Mouse (Mus musculus) Patski (cell line): ENCODE data around the gene Ssbp4. TPM values are rescaled to one million over a fixed set of nuclear protein-coding genes. Genes with fewer than 3 reads are reported as not detected.

Experiments
- ATAC-seq: fragments of 100-300 bp; one replicate; pipeline ENCODE4 v1.8.0; 2021
- CTCF ChIA-PET: fragments of 350-600 bp; sonication (Branson Sonifier 250); formaldehyde crosslinking; loops from one replicate; lab custom pipeline; 2022; ENCODE audit warnings: inconsistent platforms; lab: Charles Lee
- POLR2A ChIA-PET: fragments of 350-600 bp; sonication (Branson Sonifier 250); formaldehyde crosslinking; loops from one replicate; lab custom pipeline; 2022; ENCODE audit warnings: antibody characterized with exemption, inconsistent platforms; lab: Charles Lee
- DNase-seq: peaks from one replicate; pipeline ENCODE4 v3.0.0-alpha.2; 2011; ENCODE audit warnings: low read depth, low spot score
- H3K27me3 ChIP-seq: fragments of 371-371 bp; one replicate; pipeline ENCODE4 v1.5.1; 2021
- CTCF ChIP-seq: fragments of 100-300 bp; IDR thresholded peaks from one replicate; pipeline ENCODE4 v1.5.1; 2021
- in situ Hi-C: fragments of 300-500 bp; cut with MboI; formaldehyde crosslinking; loops from 3 replicates; pipeline ENCODE4 v1.11.1; 2018; ENCODE audit warnings: low pct_unique_long_range_greater_than_20kb, mixed read lengths
- polyA plus RNA-seq: library from polyadenylated mRNA; unstranded; gene quantifications from one replicate; pipeline ENCODE4 v1.2.3, GENCODE M21; 2021

Gene Ssbp4
- polyA plus RNA-seq, 1 experiment from 2014 or later = 253 TPM

GRCm38 (mm10) chr8:70583476-70584387 is 24.9 kb downstream of the Ssbp4 start:
- ChIA-PET CTCF (interaction anchor here (1.1 to 11.7 kb wide), 4 partner anchors 10 to 24 kb away, joined by 3 to 64 read pairs (median 5); no protein-coding TSS in a partner anchor), POLR2A (no interaction called here)
- no peak for ATAC-seq
- in situ Hi-C loops = no loop called here
- no peak for TF ChIP-seq CTCF
- no peaks in the 10 kb centered on the region for H3K27me3 ChIP-seq
- DNase-seq = no peak

- DNase-seq = no peak
- no peaks in the 10 kb centered on the region for H3K27me3 ChIP-seq
- ChIA-PET CTCF (interaction anchor here (1.1 to 11.7 kb wide), 2 partner anchors 8 to 17 kb away, joined by 3 to 64 read pairs; no protein-coding TSS in a partner anchor), POLR2A (interaction anchor here (1.1 to 1.2 kb wide), 2 partner anchors 13 to 16 kb away, joined by 3 read pairs; no protein-coding TSS in a partner anchor)
- no peak for TF ChIP-seq CTCF
- in situ Hi-C loops = no loop called here
- ATAC-seq = no peak
Measured at GRCm38 (mm10) chr8:70577207-70577606, 31.5 kb downstream of the Ssbp4 start.

GRCm38 (mm10) chr8:70574915-70575314 is 33.8 kb downstream of the Ssbp4 start:
- ChIA-PET POLR2A (interaction anchor here (0.7 to 1.3 kb wide), 3 partner anchors 10 to 23 kb away, joined by 3 read pairs; no protein-coding TSS in a partner anchor), CTCF (interaction anchor here (1.1 to 11.7 kb wide), 3 partner anchors 9 to 15 kb away, joined by 3 to 64 read pairs (median 4); no protein-coding TSS in a partner anchor)
- DNase-seq (no peak), ATAC-seq (no peak)
- H3K27me3 ChIP-seq = no peaks in the 10 kb centered on the region
- in situ Hi-C loops = no loop called here
- no peak for TF ChIP-seq CTCF

- CTCF ChIA-PET = interaction anchor here (1.3 kb wide), 1 partner anchor 9 kb away, joined by 4 read pairs; no protein-coding TSS in a partner anchor
- ATAC-seq (no peak), DNase-seq (no peak)
- POLR2A ChIA-PET = interaction anchor here (0.7 to 1.3 kb wide), 3 partner anchors 9 to 23 kb away, joined by 3 read pairs; no protein-coding TSS in a partner anchor
- in situ Hi-C loops = no loop called here
- TF ChIP-seq CTCF = no peak
- no peaks in the 10 kb centered on the region for H3K27me3 ChIP-seq
Measured at GRCm38 (mm10) chr8:70574302-70574701, 34.4 kb downstream of the Ssbp4 start.

GRCm38 (mm10) chr8:70570990-70571389 is 37.7 kb downstream of the Ssbp4 start:
- no peak for TF ChIP-seq CTCF
- H3K27me3 ChIP-seq = no peaks in the 10 kb centered on the region
- ChIA-PET CTCF (interaction anchor here (0.8 to 1.7 kb wide), 4 partner anchors 9 to 26 kb away, joined by 3 to 10 read pairs (median 3); no protein-coding TSS in a partner anchor), POLR2A (interaction anchor here (1.0 to 1.9 kb wide), 3 partner anchors 30 to 39 kb away, joined by 3 to 6 read pairs (median 4); partner anchors contain the start of gene Ssbp4)
- no peak for DNase-seq
- in situ Hi-C loops = no loop called here
- no peak for ATAC-seq

- CTCF ChIA-PET = interaction anchor here (0.8 to 1.7 kb wide), 5 partner anchors 9 to 41 kb away, joined by 3 to 10 read pairs (median 3); no protein-coding TSS in a partner anchor
- no peak for DNase-seq
- no peaks in the 10 kb centered on the region for H3K27me3 ChIP-seq
- ATAC-seq = no peak
- in situ Hi-C loops = no loop called here
- no peak for TF ChIP-seq CTCF
- POLR2A ChIA-PET = interaction anchor here (1.0 to 1.9 kb wide), 4 partner anchors 10 to 40 kb away, joined by 3 to 6 read pairs (median 4); partner anchors contain the start of gene Ssbp4
Measured at GRCm38 (mm10) chr8:70570360-70570759, 38.3 kb downstream of the Ssbp4 start.

GRCm38 (mm10) chr8:70565561-70565960 is 43.1 kb downstream of the Ssbp4 start:
- no peak for DNase-seq
- POLR2A ChIA-PET = interaction anchor here (0.8 kb wide), 1 partner anchor 9 kb away, joined by 3 read pairs; no protein-coding TSS in a partner anchor
- in situ Hi-C loops = no loop called here

GRCm38 (mm10) chr8:70564696-70565235 is 43.9 kb downstream of the Ssbp4 start:
- peak; percentile 17 for ATAC-seq
- ChIA-PET POLR2A (interaction anchor here (0.8 to 1.6 kb wide), 3 partner anchors 9 to 12 kb away, joined by 3 to 4 read pairs (median 3); no protein-coding TSS in a partner anchor), CTCF (interaction anchor here (1.1 to 1.8 kb wide), 7 partner anchors 9 to 39 kb away, joined by 3 to 8 read pairs (median 3); no protein-coding TSS in a partner anchor)
- no peak for DNase-seq
- no peaks in the 10 kb centered on the region for H3K27me3 ChIP-seq
- no peak for TF ChIP-seq CTCF
- in situ Hi-C loops = no loop called here

More at GRCm38 (mm10) chr8:70565561-70565960, 43.1 kb downstream of the Ssbp4 start:
- TF ChIP-seq CTCF = no peak
- H3K27me3 ChIP-seq = no peaks in the 10 kb centered on the region
- CTCF ChIA-PET = interaction anchor here (1.1 to 1.8 kb wide), 3 partner anchors 9 to 38 kb away, joined by 3 to 4 read pairs (median 3); no protein-coding TSS in a partner anchor
- peak; percentile 15 for ATAC-seq

GRCm38 (mm10) chr8:70563763-70564387 is 44.8 kb downstream of the Ssbp4 start:
- ChIA-PET POLR2A (interaction anchor here (1.0 to 1.6 kb wide), 4 partner anchors 10 to 32 kb away, joined by 3 to 5 read pairs (median 4); no protein-coding TSS in a partner anchor), CTCF (interaction anchor here (1.0 to 1.7 kb wide), 6 partner anchors 9 to 40 kb away, joined by 3 to 8 read pairs (median 3); no protein-coding TSS in a partner anchor)
- ATAC-seq = no peak
- no peak for TF ChIP-seq CTCF
- H3K27me3 ChIP-seq = no peaks in the 10 kb centered on the region
- no peak for DNase-seq
- in situ Hi-C loops = no loop called here
